Mouse (Mus musculus) frontal cortex, postnatal 14 days (tissue): Measurements from ENCODE around the gene Olfr462.
"Not testable (repeated sequence)": the region's sequence is repeated elsewhere in the genome, so short reads cannot be mapped to it uniquely, and the experiment has no call there.

ENCODE experiments used
- DNase-seq, 2 experiments: peaks; one replicate each; pipeline ENCODE4 v3.0.0; 2022; ENCODE audit warnings: low spot score in 2 of 2

The Olfr462 gene

GRCm38 (mm10) chr11:87892168-87892567, at the start of gene Olfr462:
Olfr462 (minus strand) TSS chr11:87892268.
- no peak for DNase-seq

- DNase-seq = no peak
Observed at GRCm38 (mm10) chr11:87935467-87935866, 43.4 kb upstream of the Olfr462 start.

DNA sequence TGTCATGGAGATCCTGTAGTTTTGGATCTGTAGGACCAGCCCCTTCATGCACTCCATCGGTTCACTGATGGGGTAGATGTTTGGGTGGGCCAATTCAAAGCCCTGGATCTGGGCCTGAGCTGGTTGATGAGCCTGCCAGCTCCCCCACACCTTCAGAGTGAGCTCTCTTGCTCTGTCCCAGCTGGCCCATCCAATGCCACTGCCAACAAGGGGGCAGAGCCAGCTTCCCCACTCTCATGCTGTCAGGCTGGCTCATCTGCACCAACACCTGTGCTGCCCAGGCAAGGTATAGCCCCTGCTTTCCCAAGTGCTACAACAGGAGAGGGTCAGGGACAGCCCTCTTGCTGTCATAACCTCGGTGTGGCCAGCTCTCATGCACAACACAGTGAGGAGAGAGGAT, 41.7 kb upstream of the Olfr462 start:
- no peak for DNase-seq

DNA sequence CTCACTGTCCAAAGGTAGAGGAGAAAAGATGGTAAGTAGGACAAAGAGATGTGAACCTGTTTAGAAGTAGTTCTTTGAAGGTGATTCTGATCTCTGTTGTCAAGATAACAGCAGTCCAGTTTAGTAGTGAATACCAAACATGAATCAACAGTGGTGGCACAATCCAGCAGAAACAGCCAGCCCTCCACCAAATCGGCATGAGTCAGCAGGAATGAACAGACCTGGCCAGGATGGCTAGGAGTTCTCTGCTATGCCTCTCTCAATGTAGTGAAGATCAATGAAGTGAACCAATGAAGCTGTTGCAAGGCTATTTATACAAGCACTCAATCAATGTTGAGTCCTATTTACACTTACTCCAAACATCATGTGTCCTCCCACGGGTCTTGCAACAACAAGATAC, 38.3 kb upstream of the Olfr462 start:
- no peak for DNase-seq

- DNase-seq = no peak
Observed at GRCm38 (mm10) chr11:87920966-87921365, 28.9 kb upstream of the Olfr462 start, which contains the start of gene Olfr464. Olfr464 (minus strand) TSS chr11:87920967.

DNA sequence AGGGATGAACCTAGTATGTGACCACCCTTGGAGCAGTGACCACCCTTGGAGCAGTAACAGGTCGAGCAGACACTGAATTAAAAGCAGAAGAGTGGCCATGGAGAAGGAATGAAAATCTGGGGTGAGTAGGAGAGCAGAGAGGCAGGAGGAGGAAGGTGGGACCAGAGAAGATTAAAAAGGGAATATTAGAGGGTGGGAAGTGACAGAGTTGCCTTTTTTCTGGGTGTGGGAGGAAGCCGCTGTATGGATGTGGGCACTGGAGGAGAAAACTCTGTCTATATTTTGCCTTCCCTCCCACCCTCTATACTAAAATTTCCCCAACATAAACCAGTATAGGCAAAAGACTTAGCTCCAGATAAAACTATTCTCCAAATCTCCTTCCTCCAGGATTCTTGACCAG, 28.2 kb upstream of the Olfr462 start:
- no peak for DNase-seq

DNA sequence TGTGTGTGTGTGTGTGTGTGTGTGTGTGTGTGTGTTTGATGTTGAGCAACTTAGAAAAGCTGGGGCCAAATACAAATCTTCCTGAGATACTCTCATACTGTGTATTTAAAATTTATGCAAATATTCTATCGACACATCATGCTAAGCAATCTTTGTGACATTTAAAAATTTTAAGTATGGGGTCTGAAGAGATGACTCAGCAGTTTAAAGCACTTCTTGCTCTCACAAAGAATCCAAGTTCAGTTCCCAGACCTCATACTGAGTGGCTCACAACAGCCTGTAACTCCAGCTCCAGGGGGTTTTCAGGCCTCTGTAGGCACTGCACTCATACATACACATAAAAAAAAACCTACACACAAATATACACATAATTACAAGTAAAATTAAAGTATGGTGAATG, 23.9 kb upstream of the Olfr462 start:
- no peak for DNase-seq

- no peak for DNase-seq
Observed at GRCm38 (mm10) chr11:87904331-87904730, 12.3 kb upstream of the Olfr462 start.

GRCm38 (mm10) chr11:87897287-87897686, 5.2 kb upstream of the Olfr462 start, which contains the start of gene Olfr463:
Olfr463 (minus strand) TSS chr11:87897387.
- no peak for DNase-seq

- no peak for DNase-seq
Observed at GRCm38 (mm10) chr11:87884856-87885255, 7.2 kb downstream of the Olfr462 start.

DNA sequence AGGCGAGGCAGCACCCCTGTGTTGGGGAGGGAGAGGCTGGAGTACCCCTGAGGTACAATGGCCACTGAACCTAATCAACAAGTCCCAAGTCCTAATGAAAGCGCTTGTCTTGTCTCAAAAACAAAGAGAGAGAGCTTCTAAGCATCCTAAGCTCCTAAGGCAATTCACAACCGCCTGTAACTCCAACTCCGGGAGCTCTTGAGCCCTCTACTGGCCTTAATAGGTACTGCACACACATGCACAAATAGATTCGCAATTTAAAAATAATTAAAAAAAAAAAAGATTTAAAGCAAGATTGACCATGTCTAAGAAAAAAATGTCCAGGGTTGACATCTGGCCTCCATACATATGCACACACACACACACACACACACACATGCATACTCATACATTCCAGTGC, 8.6 kb downstream of the Olfr462 start:
- no peak for DNase-seq

- no peak for DNase-seq
Observed at GRCm38 (mm10) chr11:87881714-87882113, 10.4 kb downstream of the Olfr462 start.

DNA sequence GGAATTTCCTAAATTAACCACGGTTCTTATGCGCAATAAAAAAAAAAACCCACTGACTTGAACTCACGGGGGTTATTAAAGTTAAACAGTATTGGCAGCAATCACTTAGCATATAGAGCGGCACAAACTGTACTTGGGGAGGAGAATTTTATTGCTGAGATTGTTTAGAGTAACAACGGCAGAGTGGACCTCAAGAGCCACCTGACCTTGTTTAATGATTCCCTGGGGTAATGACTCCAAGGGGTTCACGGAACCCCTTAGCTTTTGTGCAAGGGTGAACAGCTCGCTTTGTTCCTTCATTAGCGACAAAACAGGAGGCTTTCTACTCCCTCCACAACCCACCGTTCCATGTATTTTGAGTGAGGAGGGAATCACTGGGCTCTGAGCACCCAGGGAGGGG, 12.2 kb downstream of the Olfr462 start:
- DNase-seq = no peak

DNA sequence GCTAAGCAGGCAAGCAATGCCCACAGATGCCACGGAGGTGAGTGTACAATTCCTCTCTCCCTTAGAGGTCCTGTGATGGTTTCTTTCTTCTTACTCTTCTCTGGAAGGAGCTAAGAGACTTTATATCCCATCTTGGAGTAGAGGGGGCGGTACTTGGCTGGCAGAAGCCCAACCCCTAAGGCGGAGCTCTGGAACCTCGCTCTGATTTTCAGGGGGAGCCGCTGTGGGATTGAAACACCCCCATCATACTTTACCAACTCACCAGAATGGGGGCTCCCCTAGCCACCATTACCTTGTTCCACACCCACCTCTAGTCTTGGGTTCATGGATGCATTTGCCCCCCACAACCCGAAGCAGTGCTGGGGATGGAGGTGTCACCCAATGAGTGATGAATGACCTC, 16.6 kb downstream of the Olfr462 start, which contains the start of gene Epx:
Epx (minus strand) TSS at position 101 of the 400 bp plus-strand sequence.
- DNase-seq = no peak

GRCm38 (mm10) chr11:87871766-87872165, 20.3 kb downstream of the Olfr462 start:
- no peak for DNase-seq

DNA sequence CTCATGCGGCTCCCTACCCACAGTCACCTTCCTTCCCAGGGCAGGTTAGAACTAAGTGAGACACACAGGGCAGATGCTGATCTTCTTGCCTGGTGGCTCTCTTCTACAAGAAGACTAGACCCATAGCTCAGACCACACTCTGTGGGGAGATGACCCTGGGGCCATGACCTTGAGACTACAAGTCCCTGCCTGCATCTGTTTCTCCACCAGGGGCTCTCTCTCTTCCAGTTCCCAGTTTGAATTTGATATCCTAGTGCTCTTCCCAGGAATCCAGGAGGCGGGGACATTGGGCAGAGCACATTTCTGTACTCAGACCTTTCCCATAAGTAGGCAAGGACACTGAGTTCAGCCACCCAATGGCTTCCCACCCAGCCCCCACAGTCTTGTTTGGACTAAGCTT, 22.0 kb downstream of the Olfr462 start:
- DNase-seq = no peak

DNA sequence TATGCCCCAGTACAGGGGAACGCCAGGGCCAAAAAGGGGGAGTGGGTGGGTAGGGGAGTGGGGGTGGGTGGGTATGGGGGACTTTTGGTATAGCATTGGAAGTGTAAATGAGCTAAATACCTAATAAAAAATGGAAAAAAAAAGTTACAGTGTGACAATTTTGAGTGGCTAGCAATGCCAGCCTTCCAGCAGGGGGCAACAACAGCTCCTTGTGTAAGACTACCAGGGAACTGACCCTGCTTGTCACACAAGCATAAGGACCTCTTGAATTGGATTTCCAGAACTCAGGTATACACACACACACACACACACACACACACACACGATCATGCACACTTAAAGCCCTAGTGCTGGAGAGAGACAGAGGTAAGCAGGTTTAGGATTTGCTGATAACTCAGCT, 25.2 kb downstream of the Olfr462 start:
- not testable (repeated sequence) for DNase-seq

DNA sequence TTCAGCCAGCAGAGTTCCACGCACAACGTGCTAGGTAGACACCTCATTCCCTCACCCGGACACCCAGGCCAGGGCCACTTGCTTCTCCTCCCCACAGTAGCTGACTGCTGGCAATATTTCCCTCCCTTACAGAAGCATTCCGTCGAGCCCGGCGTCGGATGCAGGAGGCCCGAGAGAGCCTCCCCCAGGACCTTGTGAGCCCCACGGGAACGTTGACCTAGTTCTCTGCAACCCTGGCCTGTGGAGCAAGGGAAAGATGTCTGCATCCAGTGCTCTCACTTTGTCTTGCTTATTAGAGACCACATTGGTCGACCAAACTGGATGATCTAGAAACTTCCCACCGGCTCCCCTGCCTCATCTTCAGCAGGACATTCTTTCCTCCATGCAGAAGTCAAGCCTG, 29.3 kb downstream of the Olfr462 start:
- DNase-seq = no peak

- no peak for DNase-seq
Observed at GRCm38 (mm10) chr11:87860426-87860825, 31.6 kb downstream of the Olfr462 start.

GRCm38 (mm10) chr11:87859273-87859672, 32.8 kb downstream of the Olfr462 start:
- no peak for DNase-seq

- DNase-seq = no peak
Observed at GRCm38 (mm10) chr11:87854550-87854949, 37.5 kb downstream of the Olfr462 start.

GRCm38 (mm10) chr11:87853597-87853954, 38.5 kb downstream of the Olfr462 start:
- peak in 1 of 2 experiments; percentile 18 for DNase-seq

GRCm38 (mm10) chr11:87852690-87853596, 39.1 kb downstream of the Olfr462 start, which contains the start of gene Mks1:
Mks1 (plus strand) TSS chr11:87853215.
- peak; percentile 80 to 87 for DNase-seq
